Mouse (Mus musculus) myocyte (in vitro differentiated cells): ENCODE data around the gene Crygd.

Experiments
- CEBPB ChIP-seq: IDR thresholded peaks from 2 replicates; pipeline ENCODE4 v1.6.1; 2011; ENCODE audit warnings: mild to moderate bottlenecking, moderate library complexity; ENCODE audit not compliant: poor library complexity, insufficient read depth, severe bottlenecking
- E2F4 ChIP-seq: IDR thresholded peaks from one replicate; pipeline ENCODE4 v1.6.1; 2011; ENCODE audit warnings: mild to moderate bottlenecking, control low read depth, moderate library complexity; ENCODE audit not compliant: insufficient read depth
- MAX ChIP-seq: IDR thresholded peaks from one replicate; pipeline ENCODE4 v1.6.1; 2011; ENCODE audit warnings: low read depth, mild to moderate bottlenecking, control low read depth
- POLR2A ChIP-seq: IDR thresholded peaks from one replicate; pipeline ENCODE4 v1.6.1; 2011; ENCODE audit warnings: low read depth, mild to moderate bottlenecking, control low read depth, moderate library complexity; ENCODE audit not compliant: insufficient read length
- REST ChIP-seq: IDR thresholded peaks from one replicate; pipeline ENCODE4 v1.6.1; 2011; ENCODE audit warnings: mild to moderate bottlenecking, control low read depth, moderate library complexity; ENCODE audit not compliant: insufficient read depth, insufficient read length
- SRF ChIP-seq: IDR thresholded peaks from one replicate; pipeline ENCODE4 v1.6.1; 2011; ENCODE audit warnings: low read depth; ENCODE audit not compliant: control insufficient read depth, insufficient read length
- USF1 ChIP-seq: IDR thresholded peaks from one replicate; pipeline ENCODE4 v1.6.1; 2011; ENCODE audit warnings: low read depth, mild to moderate bottlenecking, control low read depth, moderate library complexity

GRCm38 (mm10) chr1:65032641-65033040 lies 30.6 kb downstream of the Crygd start, which contains the start of gene Akr1cl:
- TF ChIP-seq POLR2A (no peak), MAX (no peak), E2F4 (no peak), CEBPB (no peak), REST (no peak), SRF (no peak), USF1 (no peak)
